Mouse (Mus musculus) MEL (cell line): Measurements from ENCODE around the gene Bcl7c. TPM values are rescaled to one million over a fixed set of nuclear protein-coding genes. Genes with fewer than 3 reads are reported as not detected.

ENCODE experiments used
- DNase-seq: peaks from one replicate; pipeline ENCODE4 v3.0.0; 2011; ENCODE audit warnings: low read depth, low spot score
- H3K27ac ChIP-seq: 2 replicates; pipeline ENCODE4 v1.5.1; 2012; ENCODE audit warnings: low read depth, mild to moderate bottlenecking, control low read depth, low read length, moderate library complexity; ENCODE audit not compliant: control insufficient read depth
- H3K27me3 ChIP-seq, 2 experiments: fragments of 150-350 bp in 1 of 2; sonication (generic) in 1 of 2; 2 replicates each; pipeline ENCODE4 v1.6.1; 2012; ENCODE audit warnings: low read length in 2 of 2, mild to moderate bottlenecking in 2 of 2, improper control_type of control experiment in 1 of 2, moderate library complexity in 1 of 2; ENCODE audit not compliant: insufficient read depth in 2 of 2, control insufficient read depth in 1 of 2
- H3K36me3 ChIP-seq, 2 experiments: 2 replicates each; pipeline ENCODE4 v1.6.1; 2012 to 2014; ENCODE audit warnings: low read length in 2 of 2, improper control_type of control experiment in 1 of 2, inconsistent platforms in 1 of 2, mild to moderate bottlenecking in 1 of 2; ENCODE audit not compliant: insufficient read depth in 2 of 2, control insufficient read depth in 1 of 2
- H3K4me1 ChIP-seq, 2 experiments: fragments of 150-350 bp in 1 of 2; sonication (generic) in 1 of 2; 2 replicates each; pipeline ENCODE4 v1.6.1; 2012; ENCODE audit warnings: low read length in 2 of 2, improper control_type of control experiment in 1 of 2, mild to moderate bottlenecking in 1 of 2; ENCODE audit not compliant: insufficient read depth in 2 of 2, control insufficient read depth in 1 of 2
- H3K4me3 ChIP-seq, 2 experiments: fragments of 150-350 bp in 1 of 2; sonication (generic) in 1 of 2; 2 replicates each; pipeline ENCODE4 v1.5.1; 2012; ENCODE audit warnings: low read depth in 2 of 2, low read length in 2 of 2, mild to moderate bottlenecking in 2 of 2, moderate library complexity in 2 of 2, control low read depth in 1 of 2, improper control_type of control experiment in 1 of 2; ENCODE audit not compliant: control insufficient read depth in 1 of 2, insufficient read depth in 1 of 2
- H3K79me2 ChIP-seq: 2 replicates; pipeline ENCODE4 v1.6.1; 2012; ENCODE audit warnings: mild to moderate bottlenecking, low read length, moderate library complexity; ENCODE audit not compliant: control insufficient read depth, poor library complexity, insufficient read depth
- H3K9ac ChIP-seq: 2 replicates; pipeline ENCODE4 v1.6.1; 2012; ENCODE audit warnings: low read depth, mild to moderate bottlenecking, control low read depth, low read length, moderate library complexity; ENCODE audit not compliant: control insufficient read depth, poor library complexity, severe bottlenecking
- H3K9me3 ChIP-seq: fragments of 150-350 bp; sonication (generic); replicated peaks from 2 replicates; pipeline ENCODE4 v1.6.1; 2012; ENCODE audit warnings: mild to moderate bottlenecking, low read length, improper control_type of control experiment, moderate library complexity; ENCODE audit not compliant: insufficient read depth
- BHLHE40 ChIP-seq: IDR thresholded peaks from 2 replicates; pipeline ENCODE4 v1.6.1; 2012; ENCODE audit warnings: low read depth, mild to moderate bottlenecking, inconsistent platforms, low read length, improper control_type of control experiment, borderline replicate concordance
- CHD1 ChIP-seq: IDR thresholded peaks from 2 replicates; pipeline ENCODE4 v1.6.1; 2012; ENCODE audit warnings: low read depth, mild to moderate bottlenecking, inconsistent platforms, low read length, improper control_type of control experiment
- CHD2 ChIP-seq: IDR thresholded peaks from 2 replicates; pipeline ENCODE4 v1.6.1; 2011; ENCODE audit warnings: low read length, improper control_type of control experiment
- E2F4 ChIP-seq: IDR thresholded peaks from 2 replicates; pipeline ENCODE4 v1.6.1; 2011; ENCODE audit warnings: low read depth, low read length, improper control_type of control experiment, borderline replicate concordance
- ELF1 ChIP-seq: IDR thresholded peaks from 2 replicates; pipeline ENCODE4 v1.6.1; 2014; ENCODE audit warnings: low read depth, mild to moderate bottlenecking, inconsistent platforms, low read length, improper control_type of control experiment, moderate library complexity
- ETS1 ChIP-seq: IDR thresholded peaks from 2 replicates; pipeline ENCODE4 v1.6.1; 2012; ENCODE audit warnings: low read depth, mild to moderate bottlenecking, inconsistent platforms, low read length, improper control_type of control experiment, moderate library complexity
- GATA1 ChIP-seq: IDR thresholded peaks from 2 replicates; pipeline ENCODE4 v1.6.1; 2011; ENCODE audit warnings: low read depth, low read length, improper control_type of control experiment
- HCFC1 ChIP-seq: IDR thresholded peaks from 2 replicates; pipeline ENCODE4 v1.6.1; 2012; ENCODE audit warnings: low read depth, mild to moderate bottlenecking, inconsistent platforms, low read length, improper control_type of control experiment, moderate library complexity
- JUND ChIP-seq: IDR thresholded peaks from 2 replicates; pipeline ENCODE4 v1.6.1; 2011; ENCODE audit warnings: low read depth, mild to moderate bottlenecking, improper control_type of control experiment, low read length
- KAT2A ChIP-seq: conservative IDR thresholded peaks from 2 replicates; pipeline ENCODE4 v1.6.1; 2012; ENCODE audit warnings: low read depth, low read length, improper control_type of control experiment, inconsistent platforms
- MAFK ChIP-seq: IDR thresholded peaks from 2 replicates; pipeline ENCODE4 v1.6.1; 2011; ENCODE audit warnings: low read depth, mild to moderate bottlenecking, low read length, improper control_type of control experiment, borderline replicate concordance
- MAX ChIP-seq: IDR thresholded peaks from 2 replicates; pipeline ENCODE4 v1.6.1; 2011; ENCODE audit warnings: low read length, improper control_type of control experiment
- MAZ ChIP-seq: IDR thresholded peaks from 2 replicates; pipeline ENCODE4 v1.6.1; 2012; ENCODE audit warnings: low read depth, mild to moderate bottlenecking, inconsistent platforms, low read length, improper control_type of control experiment
- MXI1 ChIP-seq: IDR thresholded peaks from 2 replicates; pipeline ENCODE4 v1.6.1; 2011; ENCODE audit warnings: mild to moderate bottlenecking, low read depth, low read length, improper control_type of control experiment
- MYB ChIP-seq: IDR thresholded peaks from 2 replicates; pipeline ENCODE4 v1.6.1; 2011; ENCODE audit warnings: mild to moderate bottlenecking, low read depth, low read length, improper control_type of control experiment
- NRF1 ChIP-seq: IDR thresholded peaks from 2 replicates; pipeline ENCODE4 v1.6.1; 2014; ENCODE audit warnings: low read depth, mild to moderate bottlenecking, inconsistent platforms, low read length, improper control_type of control experiment, moderate library complexity; ENCODE audit not compliant: poor library complexity, insufficient read depth, severe bottlenecking
- POLR2AphosphoS2 ChIP-seq: IDR thresholded peaks from 2 replicates; pipeline ENCODE4 v1.6.1; 2011; ENCODE audit warnings: low read length, improper control_type of control experiment
- POLR2AphosphoS5 ChIP-seq: IDR thresholded peaks from 2 replicates; pipeline ENCODE4 v1.6.1; 2012; ENCODE audit warnings: low read depth, borderline replicate concordance, mild to moderate bottlenecking, inconsistent platforms, low read length, moderate library complexity, mixed read lengths
- RAD21 ChIP-seq: IDR thresholded peaks from 2 replicates; pipeline ENCODE4 v1.6.1; 2011; ENCODE audit warnings: mild to moderate bottlenecking, low read depth, low read length, improper control_type of control experiment
- RCOR1 ChIP-seq: IDR thresholded peaks from 2 replicates; pipeline ENCODE4 v1.6.1; 2012; ENCODE audit warnings: low read depth, mild to moderate bottlenecking, inconsistent platforms, low read length, improper control_type of control experiment
- SIN3A ChIP-seq: IDR thresholded peaks from 2 replicates; pipeline ENCODE4 v1.6.1; 2012; ENCODE audit warnings: low read length, improper control_type of control experiment, inconsistent platforms
- SMC3 ChIP-seq: IDR thresholded peaks from 2 replicates; pipeline ENCODE4 v1.6.1; 2011; ENCODE audit warnings: low read depth, low read length, improper control_type of control experiment
- TAL1 ChIP-seq: IDR thresholded peaks from 2 replicates; pipeline ENCODE4 v1.6.1; 2012; ENCODE audit warnings: mild to moderate bottlenecking, inconsistent platforms, low read length, moderate library complexity, mixed read lengths
- TBP ChIP-seq: IDR thresholded peaks from 2 replicates; pipeline ENCODE4 v1.8.0; 2011; ENCODE audit warnings: low read depth, low read length, improper control_type of control experiment
- TCF12 ChIP-seq: IDR thresholded peaks from 2 replicates; pipeline ENCODE4 v1.6.1; 2014; ENCODE audit warnings: low read depth, mild to moderate bottlenecking, inconsistent platforms, low read length, improper control_type of control experiment, moderate library complexity
- UBTF ChIP-seq: IDR thresholded peaks from 2 replicates; pipeline ENCODE4 v1.6.1; 2012; ENCODE audit warnings: low read depth, mild to moderate bottlenecking, inconsistent platforms, low read length, improper control_type of control experiment, moderate library complexity, borderline replicate concordance; ENCODE audit not compliant: insufficient read depth
- USF1 ChIP-seq: IDR thresholded peaks from 2 replicates; pipeline ENCODE4 v1.6.1; 2014; ENCODE audit warnings: low read depth, mild to moderate bottlenecking, inconsistent platforms, low read length, improper control_type of control experiment, moderate library complexity
- USF2 ChIP-seq, 2 experiments: IDR thresholded peaks; 2 replicates each; pipeline ENCODE4 v1.6.1; 2011 to 2012; ENCODE audit warnings: improper control_type of control experiment in 2 of 2, low read length in 2 of 2, borderline replicate concordance in 1 of 2, inconsistent platforms in 1 of 2, low read depth in 1 of 2, mild to moderate bottlenecking in 1 of 2; ENCODE audit not compliant: insufficient read depth in 1 of 2
- ZC3H11A ChIP-seq: IDR thresholded peaks from 2 replicates; pipeline ENCODE4 v1.6.1; 2012; ENCODE audit warnings: low read depth, mild to moderate bottlenecking, inconsistent platforms, low read length, improper control_type of control experiment
- ZKSCAN1 ChIP-seq: IDR thresholded peaks from 2 replicates; pipeline ENCODE4 v1.6.1; 2012; ENCODE audit warnings: low read depth, mild to moderate bottlenecking, inconsistent platforms, low read length, improper control_type of control experiment, moderate library complexity
- ZNF384 ChIP-seq: IDR thresholded peaks from 2 replicates; pipeline ENCODE4 v1.6.1; 2012; ENCODE audit warnings: low read depth, mild to moderate bottlenecking, inconsistent platforms, low read length, improper control_type of control experiment
- polyA plus RNA-seq, 2 experiments: library from polyadenylated mRNA; stranded (reverse) in 1 of 2; unstranded in 1 of 2; fragments of >175 nt in 1 of 2; fragments of >200 nt in 1 of 2; gene quantifications; 2 replicates each; pipeline versions ENCODE4 v1.2.1 to v1.2.4; 2012; ENCODE audit warnings: low replicate concordance in 2 of 2, low read depth in 1 of 2; ENCODE audit not compliant: insufficient read length in 2 of 2, insufficient read depth in 1 of 2, missing spikeins in 1 of 2
- total RNA-seq: library from RNA; depleted of rRNA; stranded (reverse); fragments of 300-350 nt; gene quantifications from 2 replicates; pipeline ENCODE4 v1.2.3, GENCODE M21; 2012

Gene Bcl7c
- total and polyA plus RNA-seq, 3 experiments, result 72.4 to 98.4 TPM; not detected in 1

- DNase-seq, result no peak
- Histone ChIP-seq H3K4me1 (peaks cover 3 to 7% of the 10 kb centered on the region in 2 experiments; a peak in 2 of 4 replicates), H3K27me3 (no peaks in the 10 kb centered on the region)
These were observed 66.5 kb downstream of the Bcl7c start for GRCm38 (mm10) chr7:127642254-127642653.

GRCm38 (mm10) chr7:127641260-127641659 lies 67.5 kb downstream of the Bcl7c start:
- Histone ChIP-seq H3K9me3 (no peaks in the 10 kb centered on the region), H3K27me3 (no peaks in the 10 kb centered on the region), H3K36me3 (peaks cover 0 to 8% of the 10 kb centered on the region in 2 experiments; a peak in 2 of 4 replicates)
- TF ChIP-seq POLR2AphosphoS5 (no peak), KAT2A (no peak), POLR2AphosphoS2 (no peak), SMC3 (peak; percentile 1; the same call in 1 of the 2 replicates), E2F4 (no peak), USF1 (no peak), RAD21 (no peak), USF2 (IDR thresholded peaks at IDR 0.05; ENCODE audit: borderline replicate concordance in 1 of 2, insufficient read depth in 1 of 2, low read depth in 1 of 2, low read length in 2 of 2) (no peak), MAZ (no peak), MXI1 (peak; percentile 51; the same call in 1 of the 2 replicates), HCFC1 (no peak), ZNF384 (no peak), TCF12 (no peak), UBTF (no peak), ELF1 (no peak), BHLHE40 (no peak), TBP (no peak), ETS1 (peak; percentile 39; the same call in 1 of the 2 replicates), RCOR1 (no peak), CHD2 (no peak), NRF1 (no peak), ZKSCAN1 (no peak), CHD1 (no peak), MYB (no peak), MAX (peak; percentile 35; the same call in 1 of the 2 replicates), GATA1 (no peak), JUND (no peak), SIN3A (peak; percentile 48; the same call in 1 of the 2 replicates), ZC3H11A (no peak), MAFK (no peak), TAL1 (no peak)

More at GRCm38 (mm10) chr7:127642254-127642653, 66.5 kb downstream of the Bcl7c start:
- H3K79me2 ChIP-seq, result no peaks in the 10 kb centered on the region
- H3K36me3 ChIP-seq, result peaks cover 0 to 8% of the 10 kb centered on the region in 2 experiments; a peak in 2 of 4 replicates
- no peak overlapping the region for H3K4me3 ChIP-seq
- H3K9ac ChIP-seq, result no peak overlapping the region
- no peak overlapping the region for H3K27ac ChIP-seq
- no peaks in the 10 kb centered on the region for H3K9me3 ChIP-seq
- no peak for TF ChIP-seq SIN3A
- TF ChIP-seq RCOR1, result no peak
- peak; percentile 64 for TF ChIP-seq ZNF384

More at GRCm38 (mm10) chr7:127641260-127641659, 67.5 kb downstream of the Bcl7c start:
- H3K4me3 ChIP-seq, result peak overlapping the region; percentile 14 to 67
- no peaks in the 10 kb centered on the region for H3K79me2 ChIP-seq
- H3K4me1 ChIP-seq, result peaks cover 3 to 7% of the 10 kb centered on the region in 2 experiments; a peak in 2 of 4 replicates
- peak overlapping the region; percentile 51 for H3K9ac ChIP-seq
- H3K27ac ChIP-seq, result peak overlapping the region; percentile 42
- DNase-seq, result peak; percentile 59
